Mouse (Mus musculus): ENCODE measurements around the gene Steap3.

The Steap3 gene

GRCm38 (mm10) chr1:120249842-120250241, 22.7 kb downstream of the Steap3 start:
- DNase-seq: no peak

DNA sequence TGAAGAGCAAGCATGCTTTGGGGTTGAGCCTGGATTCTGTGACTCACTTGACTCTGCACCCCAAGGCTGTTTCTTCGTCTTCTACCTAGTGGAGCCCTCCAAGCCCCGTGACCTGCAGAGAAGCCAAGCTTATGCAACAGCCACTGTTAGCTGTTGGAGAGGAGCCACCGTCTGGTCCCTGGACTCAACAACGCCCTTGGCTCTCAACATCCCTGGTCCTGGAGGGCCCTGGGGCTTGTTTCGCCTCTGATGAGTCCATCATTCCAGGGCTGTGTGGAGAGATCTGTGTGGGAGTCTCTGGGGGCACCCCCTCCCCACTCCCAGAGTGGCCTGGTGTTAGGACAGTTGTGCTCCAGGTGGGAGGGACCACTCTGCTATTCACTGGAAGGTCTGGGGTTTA, 24.3 kb downstream of the Steap3 start:
- DNase-seq: no peak

- DNase-seq: no peak
Observed at GRCm38 (mm10) chr1:120247351-120247750, 25.2 kb downstream of the Steap3 start.

DNA sequence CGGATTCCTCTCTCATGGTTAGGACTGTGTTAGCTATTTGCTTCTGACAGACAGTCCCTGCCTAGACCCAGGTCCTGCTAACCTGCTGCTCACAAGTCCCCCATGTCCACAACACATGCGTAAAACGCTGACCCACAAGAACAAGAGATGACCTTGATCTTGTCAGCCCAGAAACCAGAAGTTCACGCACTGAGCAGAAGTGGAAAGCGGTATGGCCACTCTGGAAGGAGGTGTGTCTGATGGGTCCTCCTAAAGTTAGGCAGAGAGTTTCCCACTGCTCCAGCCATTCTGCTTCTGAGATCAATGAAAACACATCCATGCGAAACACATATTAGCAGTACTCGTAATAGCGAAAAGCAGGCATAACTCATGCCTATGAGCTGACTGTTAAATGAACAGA, 25.6 kb downstream of the Steap3 start:
- DNase-seq: no peak

- DNase-seq: no peak
Observed at GRCm38 (mm10) chr1:120245661-120246131, 26.8 kb downstream of the Steap3 start.

DNA sequence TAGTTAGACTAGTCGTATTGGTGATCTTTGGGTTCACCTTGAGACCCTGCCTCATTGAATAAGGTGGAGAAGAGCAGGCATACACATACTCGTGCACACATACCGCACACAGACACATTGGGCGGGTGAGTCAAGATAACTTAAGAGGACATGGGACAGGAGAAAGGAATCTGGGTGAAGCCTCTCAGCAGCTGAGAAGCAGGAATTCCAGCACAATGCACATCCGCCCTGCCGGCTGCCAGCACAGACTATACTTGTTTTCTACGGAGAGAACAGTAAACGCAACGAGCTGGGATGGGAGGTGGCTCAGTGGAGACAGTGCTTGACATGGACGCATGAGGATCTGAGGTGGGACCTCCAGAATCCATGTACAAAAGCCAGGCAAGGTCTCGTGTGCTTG, 27.9 kb downstream of the Steap3 start:
- no peak for DNase-seq

DNA sequence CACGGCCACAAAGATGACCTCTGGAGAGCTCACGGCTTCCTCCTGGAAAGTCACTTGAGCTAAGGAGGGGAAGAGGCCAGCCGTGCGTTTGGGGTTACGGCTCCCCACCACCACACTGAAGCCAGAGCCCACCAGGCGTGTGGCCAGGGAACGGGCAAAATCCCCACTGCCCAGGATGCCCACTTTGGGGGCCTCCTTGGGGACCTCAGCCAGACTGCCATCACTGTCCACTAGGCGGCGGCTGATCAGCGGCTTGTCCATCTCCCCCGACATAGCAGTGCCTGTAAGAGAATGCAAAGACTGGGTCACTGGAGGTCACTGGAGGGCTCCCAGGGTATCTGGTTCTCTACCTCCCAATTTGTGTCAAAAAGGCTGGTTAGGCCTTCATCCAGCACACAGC, 28.5 kb downstream of the Steap3 start:
- no peak for DNase-seq

- no peak for DNase-seq
Observed at GRCm38 (mm10) chr1:120237068-120237467, 35.4 kb downstream of the Steap3 start.

DNA sequence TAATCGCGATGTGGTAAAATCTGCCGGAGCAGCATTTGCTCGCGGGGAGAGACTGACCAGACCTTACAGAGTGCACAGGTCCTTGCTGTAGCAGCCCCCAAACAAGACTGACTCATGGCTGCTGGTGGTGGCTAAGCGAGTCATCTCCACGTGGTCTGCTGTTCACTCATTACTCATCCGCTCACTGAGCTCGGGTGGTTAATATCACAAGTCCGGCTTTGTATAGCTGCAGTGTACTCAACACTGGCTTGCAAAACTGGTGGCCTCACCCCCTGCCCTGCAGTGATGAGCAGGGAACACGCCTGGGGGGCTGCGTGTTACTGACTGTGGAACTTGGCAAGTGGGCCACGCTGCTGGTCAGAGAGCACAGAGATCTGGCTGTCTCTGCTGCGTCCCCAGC, 36.1 kb downstream of the Steap3 start:
- no peak for DNase-seq

- no peak for DNase-seq
Observed at GRCm38 (mm10) chr1:120235631-120236215, 36.8 kb downstream of the Steap3 start.

- no peak for DNase-seq
Observed at GRCm38 (mm10) chr1:120232170-120232569, 40.3 kb downstream of the Steap3 start.

DNA sequence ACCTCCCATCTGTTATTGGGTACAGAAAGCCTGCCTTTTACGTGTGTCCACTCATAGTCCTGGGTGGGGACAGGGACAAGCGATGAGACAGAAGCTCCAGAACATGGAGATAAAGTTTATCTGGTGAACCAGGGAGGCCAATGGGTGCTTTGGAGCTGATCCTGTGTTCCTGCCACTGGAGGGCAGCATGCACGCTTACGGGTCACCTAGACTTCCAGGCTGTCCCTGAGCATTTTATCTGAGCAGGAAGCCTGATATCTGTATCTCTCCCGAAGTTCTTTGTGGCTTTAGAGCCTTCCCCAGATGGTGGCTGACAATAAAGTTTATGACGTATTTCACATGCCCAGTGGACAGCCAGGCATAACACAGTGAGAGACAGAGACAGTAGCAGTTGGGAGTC, 41.2 kb downstream of the Steap3 start:
- DNase-seq: no peak

DNA sequence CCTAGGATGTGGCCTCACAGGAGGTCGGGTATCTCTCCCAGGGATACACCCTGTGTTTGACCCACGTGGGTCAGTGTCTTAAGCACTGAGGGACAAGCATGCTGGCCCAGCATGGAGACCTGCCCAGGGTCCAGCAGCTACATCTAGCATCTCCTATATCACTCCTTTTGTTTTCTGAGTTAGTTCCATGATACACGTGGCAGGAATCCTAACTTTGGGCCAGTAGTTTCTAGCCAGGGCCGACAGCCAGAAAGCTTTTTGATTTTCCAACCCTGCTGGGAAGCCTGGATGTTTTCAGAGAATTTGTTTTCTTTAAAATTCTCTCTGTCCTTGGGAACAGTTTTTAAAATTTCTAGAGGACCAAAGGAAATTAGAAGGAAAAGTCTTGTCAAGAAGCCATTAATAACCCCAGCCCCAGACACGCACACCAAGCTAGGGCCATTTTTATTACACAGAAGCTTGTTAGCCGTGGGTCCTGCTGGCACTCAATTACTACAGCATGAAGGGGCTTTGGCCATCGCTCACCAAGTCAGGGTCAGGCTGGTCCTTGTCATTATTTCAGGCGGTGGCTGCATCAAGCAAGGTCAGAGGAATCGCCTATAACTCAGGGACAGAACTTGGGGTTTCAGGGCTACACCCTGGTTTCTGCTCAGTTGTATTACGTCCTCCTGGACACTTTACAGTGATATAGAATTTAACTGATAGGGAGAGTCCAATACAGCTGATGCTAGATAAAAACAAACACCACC, 42.6 kb downstream of the Steap3 start:
- DNase-seq: no peak

- DNase-seq: no peak
Observed at GRCm38 (mm10) chr1:120223613-120224012, 48.9 kb downstream of the Steap3 start.

GRCm38 (mm10) chr1:120221285-120221684, 51.2 kb downstream of the Steap3 start:
- no peak for DNase-seq

- DNase-seq: no peak
Observed at GRCm38 (mm10) chr1:120220841-120221240, 51.7 kb downstream of the Steap3 start.

DNA sequence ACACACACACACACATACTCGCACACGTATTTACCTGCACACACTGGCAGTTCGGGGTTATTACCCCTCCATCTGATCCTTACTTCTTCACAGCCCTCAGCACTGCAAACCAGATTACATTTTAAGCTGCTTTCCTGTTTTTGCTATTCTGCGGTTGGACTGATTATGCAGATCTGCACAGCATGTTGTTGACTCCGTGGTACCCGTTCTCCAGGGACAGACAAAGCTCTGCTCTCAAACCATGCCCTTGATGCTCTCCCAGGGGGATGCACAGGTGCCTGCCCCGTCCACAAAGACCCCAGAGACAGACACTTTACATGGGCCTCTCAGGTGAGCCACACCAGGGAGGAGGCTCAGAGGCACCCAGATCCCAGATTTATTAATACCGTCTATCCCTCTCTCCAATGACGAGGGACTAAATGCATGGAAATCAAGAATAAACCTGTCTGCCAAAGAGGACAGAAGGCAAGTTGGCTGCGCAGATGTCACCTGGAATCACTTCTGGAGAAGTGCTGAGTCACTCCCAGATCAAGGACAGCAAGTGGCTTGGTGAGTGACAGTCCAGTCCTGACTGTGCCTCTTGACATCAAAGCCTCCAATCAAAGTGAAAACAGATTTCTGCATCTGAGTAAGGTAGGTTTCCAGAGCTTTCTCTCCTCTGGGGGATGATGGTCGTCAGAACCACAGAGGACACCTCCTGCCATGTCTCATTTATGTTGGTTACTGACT, 63.8 kb downstream of the Steap3 start:
- DNase-seq: no peak

DNA sequence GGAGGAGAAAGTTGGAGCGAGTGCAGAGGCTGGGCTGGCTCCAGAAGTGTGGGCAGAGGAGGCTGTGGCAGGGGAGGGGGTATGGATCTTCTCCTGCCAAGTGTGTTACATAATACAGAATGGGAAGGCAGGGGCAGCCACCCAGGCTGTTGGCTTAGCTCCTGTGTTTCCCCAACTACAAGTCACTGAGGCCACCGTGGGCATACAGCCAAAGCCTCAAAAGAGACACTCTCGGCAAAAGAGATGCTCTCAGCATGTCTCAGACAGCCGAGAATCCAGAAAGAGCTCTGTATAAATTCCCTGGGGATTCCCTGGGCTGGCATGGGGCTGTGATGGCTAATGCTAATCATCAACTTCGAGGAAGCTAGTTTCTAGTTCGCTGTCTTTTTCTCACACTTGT, 64.9 kb downstream of the Steap3 start:
- no peak for DNase-seq

- no peak for DNase-seq
Observed at GRCm38 (mm10) chr1:120204834-120205233, 67.7 kb downstream of the Steap3 start.

DNA sequence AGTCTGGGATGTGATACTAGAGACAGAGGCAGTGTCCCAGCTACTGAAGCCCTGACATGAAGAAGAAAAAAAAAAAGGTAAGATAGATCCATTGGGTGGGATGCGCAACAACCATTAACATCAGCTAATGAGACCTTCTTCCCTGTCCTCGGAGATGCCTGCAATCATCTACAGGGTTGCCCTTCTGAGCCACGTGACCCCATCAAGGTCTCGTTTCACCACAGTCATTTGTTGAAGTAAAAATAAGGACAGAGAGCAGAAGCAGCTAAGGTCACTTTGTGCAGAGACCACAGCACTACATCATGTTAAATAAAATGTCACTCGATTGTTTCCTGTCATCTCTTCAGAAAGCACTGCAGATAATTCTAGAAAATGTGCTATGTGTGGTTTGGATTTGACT, 68.7 kb downstream of the Steap3 start:
- no peak for DNase-seq

- DNase-seq: no peak
Observed at GRCm38 (mm10) chr1:120202542-120202941, 70.0 kb downstream of the Steap3 start.

DNA sequence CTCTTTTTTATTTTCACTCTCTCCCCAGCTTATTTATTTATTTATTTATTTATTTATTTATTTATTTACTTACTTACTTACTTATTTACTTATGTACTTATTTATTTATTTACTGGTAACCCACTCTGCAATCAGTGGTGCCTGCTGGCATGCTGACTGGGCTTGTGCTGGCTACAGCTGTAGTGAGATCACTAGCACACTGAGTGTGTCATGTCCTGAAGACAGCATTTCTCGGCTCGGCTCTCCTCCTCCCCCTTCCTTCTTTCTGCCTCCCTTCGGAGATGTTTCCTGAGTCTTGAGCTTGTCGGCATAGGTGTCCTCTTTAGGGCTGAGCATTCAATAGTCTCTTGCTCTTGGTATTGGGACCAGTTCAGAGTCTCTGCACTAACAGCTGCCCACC, 73.6 kb downstream of the Steap3 start:
- no peak for DNase-seq

DNA sequence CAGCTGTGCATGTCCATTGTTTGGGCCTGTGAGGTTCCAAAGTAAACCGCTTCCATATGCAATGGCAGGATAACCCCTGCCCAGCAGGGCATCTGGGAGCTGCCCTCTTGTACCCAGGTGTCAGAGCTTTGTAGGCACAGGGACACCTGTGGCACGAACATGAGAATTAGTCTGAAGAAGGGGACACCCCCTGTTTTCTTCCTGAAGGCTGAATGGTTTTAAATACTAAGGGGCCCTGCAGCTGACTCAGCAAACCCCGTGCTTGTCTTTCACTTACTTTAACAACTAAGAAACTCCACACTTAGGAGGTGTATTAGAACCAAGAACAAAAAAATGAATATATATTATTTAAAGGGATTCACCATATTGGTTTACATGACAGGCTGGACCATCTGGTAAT, 74.4 kb downstream of the Steap3 start:
- no peak for DNase-seq

GRCm38 (mm10) chr1:120197189-120197588, 75.3 kb downstream of the Steap3 start:
- peak; percentile 40 to 45 for DNase-seq
